Mouse (Mus musculus) olfactory bulb, adult 2 months (tissue): ENCODE measurements around the gene Fuz.

ENCODE experiments used
- CTCF ChIP-seq: fragments of 200-500 bp; IDR thresholded peaks from 2 replicates; pipeline ENCODE4 v1.5.1; 2012; ENCODE audit warnings: low read depth, mild to moderate bottlenecking, low read length, moderate library complexity; ENCODE audit not compliant: insufficient read depth
- POLR2A ChIP-seq: fragments of 200-500 bp; IDR thresholded peaks from 2 replicates; pipeline ENCODE4 v1.6.1; 2012; ENCODE audit warnings: mild to moderate bottlenecking, low read depth, low read length, moderate library complexity; ENCODE audit not compliant: insufficient read depth

GRCm38 (mm10) chr7:44866276-44867009 lies 29.4 kb upstream of the Fuz start:
- TF ChIP-seq CTCF = no peak
- no peak for TF ChIP-seq POLR2A
